Mouse (Mus musculus): ENCODE measurements at regions not wholly inside any gene's neighbourhood (a gene's known extent, or its start where the extent isn't known, plus 50 kb on each side); places are given as distances from the start of the nearest gene placed in this dataset.
A peak's percentile ranks its signal among the peaks of the same experiment; 100 is the strongest.

GRCm38 (mm10) chrX:17026161-17026829, 114.7 kb upstream of the Ndp start:
- DNase-seq (ENCODE audit: low spot score): no peak

- DNase-seq (ENCODE audit: low spot score): no peak
Observed at GRCm38 (mm10) chrX:17017823-17018222, 106.2 kb upstream of the Ndp start.

GRCm38 (mm10) chrX:17009188-17009587, 97.6 kb upstream of the Ndp start:
- DNase-seq (ENCODE audit: low spot score): no peak

- DNase-seq (ENCODE audit: low spot score): peak; percentile 4
Observed at GRCm38 (mm10) chrX:16998578-16998977, 87.0 kb upstream of the Ndp start.
